Mouse (Mus musculus): Measurements from ENCODE around the gene Nkiras1.
"Not testable (repeated sequence)": the region's sequence is repeated elsewhere in the genome, so short reads cannot be mapped to it uniquely, and the experiment has no call there.

Nkiras1 gene

DNA sequence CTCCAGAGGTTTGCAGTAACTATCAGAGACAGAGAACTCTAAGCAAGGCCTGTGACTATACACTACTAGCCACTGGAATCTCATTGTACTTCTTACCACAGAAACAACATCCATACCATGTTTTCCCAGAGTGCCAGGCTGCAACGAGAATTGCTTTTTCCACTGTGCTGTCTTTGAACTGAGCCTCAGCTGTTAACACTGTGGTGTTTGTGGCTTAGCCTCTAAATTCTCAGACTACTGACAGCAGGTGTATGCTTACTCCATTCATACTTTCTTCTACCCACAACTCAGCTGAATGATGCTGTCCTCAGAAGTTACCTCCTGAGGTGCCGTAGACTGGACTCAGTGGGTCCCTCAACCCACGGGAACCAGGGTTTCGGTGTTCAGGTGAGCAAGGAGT is 29.1 kb upstream of the Nkiras1 start:
- no peaks in the 10 kb centered on the region for H3K27me3 ChIP-seq (ENCODE audit: control insufficient read depth, insufficient read depth, low read length, poor library complexity, severe bottlenecking)
- H3K36me3 ChIP-seq (ENCODE audit: control insufficient read depth, insufficient read depth, low read length, poor library complexity, severe bottlenecking): no peaks in the 10 kb centered on the region

GRCm38 (mm10) chr14:18242638-18243130 is 28.3 kb upstream of the Nkiras1 start:
- Histone ChIP-seq H3K36me3 (ENCODE audit: control insufficient read depth, insufficient read depth, low read length, poor library complexity, severe bottlenecking) (no peaks in the 10 kb centered on the region), H3K27me3 (ENCODE audit: control insufficient read depth, insufficient read depth, low read length, poor library complexity, severe bottlenecking) (no peaks in the 10 kb centered on the region)
- no peak for DNase-seq (ENCODE audit: low read depth, low spot score)

More for the DNA sequence above, 29.1 kb upstream of the Nkiras1 start:
- DNase-seq (ENCODE audit: low read depth, low spot score): no peak

GRCm38 (mm10) chr14:18261203-18261602 is 9.7 kb upstream of the Nkiras1 start:
- peak; percentile 14 for DNase-seq (ENCODE audit: low read depth, low spot score)
- no peaks in the 10 kb centered on the region for H3K27me3 ChIP-seq (ENCODE audit: control insufficient read depth, insufficient read depth, low read length, poor library complexity, severe bottlenecking)
- H3K36me3 ChIP-seq (ENCODE audit: control insufficient read depth, insufficient read depth, low read length, poor library complexity, severe bottlenecking): no peaks in the 10 kb centered on the region

GRCm38 (mm10) chr14:18263427-18263826 is 7.5 kb upstream of the Nkiras1 start:
- Histone ChIP-seq H3K36me3 (ENCODE audit: control insufficient read depth, insufficient read depth, low read length, poor library complexity, severe bottlenecking) (peaks cover 3% of the 10 kb centered on the region; the same call in 1 of the 2 replicates), H3K27me3 (ENCODE audit: control insufficient read depth, insufficient read depth, low read length, poor library complexity, severe bottlenecking) (no peaks in the 10 kb centered on the region)
- no peak for DNase-seq (ENCODE audit: low read depth, low spot score)

DNA sequence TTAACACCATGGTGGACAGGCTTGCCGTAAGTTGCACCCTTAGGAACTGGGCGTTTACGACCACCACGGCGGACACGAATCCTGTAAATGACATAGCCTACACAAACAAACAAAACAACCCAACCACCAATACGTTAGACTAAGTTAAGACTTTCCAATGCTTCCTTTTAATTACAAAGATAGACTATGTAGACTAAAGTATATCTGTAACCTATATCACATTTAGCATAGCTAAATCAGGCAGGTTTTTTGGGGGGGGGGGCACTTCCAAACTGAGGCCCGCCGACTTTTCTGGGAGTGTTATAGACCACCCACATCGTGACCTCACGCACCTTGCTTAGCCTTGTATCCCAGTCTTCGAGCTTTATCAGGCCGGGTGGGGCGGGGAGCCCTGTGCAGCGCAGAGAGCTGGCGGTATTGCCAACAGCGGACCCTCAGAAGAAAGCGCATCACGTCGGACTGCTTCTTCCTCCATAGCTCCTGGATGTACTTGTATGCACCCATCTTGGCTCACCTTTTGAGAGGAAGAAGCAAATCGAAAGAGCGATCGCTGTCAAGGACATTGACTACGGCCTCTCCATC is 898 bp upstream of the Nkiras1 start:
- not testable (repeated sequence) for H3K36me3 ChIP-seq (ENCODE audit: control insufficient read depth, insufficient read depth, low read length, poor library complexity, severe bottlenecking); H3K27me3 ChIP-seq (ENCODE audit: control insufficient read depth, insufficient read depth, low read length, poor library complexity, severe bottlenecking); DNase-seq (ENCODE audit: low read depth, low spot score)

DNA sequence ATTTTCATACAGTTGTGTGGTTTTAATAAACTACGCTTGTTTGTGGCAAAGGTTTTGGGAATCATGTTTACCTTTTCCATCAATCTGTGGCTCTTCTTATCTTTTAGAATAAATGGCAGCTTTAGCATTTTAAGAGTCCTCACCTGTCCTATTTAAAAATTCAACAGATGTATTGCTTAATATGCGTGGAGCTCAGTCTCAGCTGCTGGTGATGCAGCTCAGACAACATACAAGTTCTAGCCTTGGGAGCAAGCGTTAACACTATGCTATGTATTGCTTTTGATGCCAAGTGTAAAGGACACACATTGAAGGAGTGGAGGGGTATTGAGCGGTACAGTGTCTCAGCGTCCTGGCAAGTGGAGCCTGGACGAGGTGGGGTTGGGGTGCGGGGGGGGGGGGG is 730 bp downstream of the Nkiras1 start:
- H3K36me3 ChIP-seq (ENCODE audit: control insufficient read depth, insufficient read depth, low read length, poor library complexity, severe bottlenecking): peaks cover 3% of the 10 kb centered on the region; the same call in 1 of the 2 replicates
- H3K27me3 ChIP-seq (ENCODE audit: control insufficient read depth, insufficient read depth, low read length, poor library complexity, severe bottlenecking): no peaks in the 10 kb centered on the region
- DNase-seq (ENCODE audit: low read depth, low spot score): peak; percentile 13

DNA sequence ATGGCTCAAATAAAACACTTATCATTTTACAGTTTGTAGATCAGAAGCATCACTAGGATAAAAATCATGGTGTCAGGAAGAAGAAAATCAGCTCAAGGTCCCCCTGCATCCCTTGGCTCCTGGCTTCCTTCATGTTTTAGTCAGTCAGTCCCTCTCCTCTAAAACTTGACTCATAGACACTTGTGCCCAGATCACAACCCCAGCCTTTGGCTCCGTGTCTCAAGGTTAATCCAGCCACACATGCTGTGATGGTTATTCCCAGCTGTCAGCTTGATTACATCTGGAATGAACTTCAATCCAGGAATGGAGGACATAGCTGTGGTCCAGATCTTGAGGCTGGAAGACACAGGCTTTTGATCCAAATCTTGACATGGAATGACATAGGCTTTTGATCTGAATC is 3.6 kb downstream of the Nkiras1 start:
- no peaks in the 10 kb centered on the region for H3K27me3 ChIP-seq (ENCODE audit: control insufficient read depth, insufficient read depth, low read length, poor library complexity, severe bottlenecking)
- H3K36me3 ChIP-seq (ENCODE audit: control insufficient read depth, insufficient read depth, low read length, poor library complexity, severe bottlenecking): no peaks in the 10 kb centered on the region; the same call in 1 of the 2 replicates
- DNase-seq (ENCODE audit: low read depth, low spot score): no peak

GRCm38 (mm10) chr14:18280375-18280774 is 9.4 kb downstream of the Nkiras1 start:
- no peak for DNase-seq (ENCODE audit: low read depth, low spot score)
- H3K36me3 ChIP-seq (ENCODE audit: control insufficient read depth, insufficient read depth, low read length, poor library complexity, severe bottlenecking): peaks cover 8% of the 10 kb centered on the region
- H3K27me3 ChIP-seq (ENCODE audit: control insufficient read depth, insufficient read depth, low read length, poor library complexity, severe bottlenecking): no peaks in the 10 kb centered on the region

DNA sequence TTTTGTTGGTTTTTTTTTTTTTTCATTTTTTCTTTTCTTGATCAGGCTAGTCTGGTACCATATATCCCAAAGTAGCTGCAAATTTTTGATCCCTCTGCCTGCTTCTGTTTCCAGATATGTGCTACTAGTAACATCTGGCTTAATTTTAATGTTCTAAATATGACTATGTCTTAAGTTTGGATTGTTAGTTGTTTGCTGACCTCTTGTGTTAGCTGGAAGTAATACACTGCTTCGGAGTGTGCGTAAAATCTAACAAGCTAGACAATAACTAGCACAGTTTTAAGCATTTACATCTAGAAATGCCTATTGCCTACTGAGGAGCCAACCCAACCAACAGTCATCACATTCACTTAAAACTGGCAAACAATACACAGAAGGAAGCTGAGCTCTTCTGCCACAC is 13.6 kb downstream of the Nkiras1 start:
- H3K36me3 ChIP-seq (ENCODE audit: control insufficient read depth, insufficient read depth, low read length, poor library complexity, severe bottlenecking): peaks cover 8% of the 10 kb centered on the region; the same call in 1 of the 2 replicates
- peak; percentile 48 for DNase-seq (ENCODE audit: low read depth, low spot score)
- no peaks in the 10 kb centered on the region for H3K27me3 ChIP-seq (ENCODE audit: control insufficient read depth, insufficient read depth, low read length, poor library complexity, severe bottlenecking)

DNA sequence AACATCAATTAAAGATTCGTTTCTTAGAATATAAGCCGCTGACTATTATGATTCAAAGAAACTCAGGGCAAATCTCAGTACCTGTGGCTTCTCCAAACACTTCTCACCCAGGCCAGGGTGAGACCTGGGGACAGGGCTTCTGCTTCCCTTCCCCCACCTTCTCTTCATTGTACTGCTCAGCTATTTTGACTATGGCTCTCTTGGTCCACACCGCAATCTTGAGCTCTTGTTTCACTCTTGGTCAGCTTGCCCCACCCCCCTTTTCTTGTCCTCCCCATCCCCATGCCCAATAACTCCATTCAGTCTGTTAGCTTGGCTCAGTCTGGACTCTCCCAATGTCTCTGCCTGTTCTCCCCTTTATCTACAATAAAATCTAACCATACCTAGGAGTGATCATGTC is 14.5 kb downstream of the Nkiras1 start:
- no peak for DNase-seq (ENCODE audit: low read depth, low spot score)
- Histone ChIP-seq H3K36me3 (ENCODE audit: control insufficient read depth, insufficient read depth, low read length, poor library complexity, severe bottlenecking) (0 out of 2 replicates have a peak, but pooled peaks cover 3% of the 10 kb centered on the region), H3K27me3 (ENCODE audit: control insufficient read depth, insufficient read depth, low read length, poor library complexity, severe bottlenecking) (no peaks in the 10 kb centered on the region)

- no peak for DNase-seq (ENCODE audit: low read depth, low spot score)
- H3K36me3 ChIP-seq (ENCODE audit: control insufficient read depth, insufficient read depth, low read length, poor library complexity, severe bottlenecking): 0 out of 2 replicates have a peak, but pooled peaks cover 2% of the 10 kb centered on the region
- H3K27me3 ChIP-seq (ENCODE audit: control insufficient read depth, insufficient read depth, low read length, poor library complexity, severe bottlenecking): no peaks in the 10 kb centered on the region
Measured at GRCm38 (mm10) chr14:18286441-18286840, 15.5 kb downstream of the Nkiras1 start.

- no peaks in the 10 kb centered on the region for H3K27me3 ChIP-seq (ENCODE audit: control insufficient read depth, insufficient read depth, low read length, poor library complexity, severe bottlenecking)
- DNase-seq (ENCODE audit: low read depth, low spot score): no peak
- 0 out of 2 replicates have a peak, but pooled peaks cover under 1% of the 10 kb centered on the region for H3K36me3 ChIP-seq (ENCODE audit: control insufficient read depth, insufficient read depth, low read length, poor library complexity, severe bottlenecking)
Measured at GRCm38 (mm10) chr14:18287391-18287790, 16.5 kb downstream of the Nkiras1 start.

GRCm38 (mm10) chr14:18292111-18292510 is 21.2 kb downstream of the Nkiras1 start:
- DNase-seq (ENCODE audit: low read depth, low spot score): no peak
- Histone ChIP-seq H3K36me3 (ENCODE audit: control insufficient read depth, insufficient read depth, low read length, poor library complexity, severe bottlenecking) (no peaks in the 10 kb centered on the region), H3K27me3 (ENCODE audit: control insufficient read depth, insufficient read depth, low read length, poor library complexity, severe bottlenecking) (no peaks in the 10 kb centered on the region)

DNA sequence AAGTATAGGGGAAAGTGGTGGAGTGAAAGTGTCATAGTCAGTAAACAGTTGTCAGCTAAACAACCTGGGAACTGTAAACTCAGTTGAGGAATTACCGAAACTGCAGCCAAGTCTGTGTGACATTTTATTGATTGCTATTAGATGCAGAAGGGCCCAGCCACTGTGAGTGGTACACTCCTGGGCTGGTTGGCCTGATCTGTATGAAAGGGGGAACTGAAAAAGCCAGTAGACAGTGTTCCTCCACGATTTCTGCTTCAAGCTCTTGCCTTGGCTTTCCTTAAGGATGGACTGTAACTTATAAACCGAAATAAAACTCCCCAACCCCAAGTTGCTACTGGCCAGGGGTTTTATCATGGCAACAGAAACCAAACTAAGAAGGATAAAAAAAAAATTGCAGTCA is 21.6 kb downstream of the Nkiras1 start:
- no peak for DNase-seq (ENCODE audit: low read depth, low spot score)
- no peaks in the 10 kb centered on the region for H3K27me3 ChIP-seq (ENCODE audit: control insufficient read depth, insufficient read depth, low read length, poor library complexity, severe bottlenecking)
- H3K36me3 ChIP-seq (ENCODE audit: control insufficient read depth, insufficient read depth, low read length, poor library complexity, severe bottlenecking): no peaks in the 10 kb centered on the region

DNA sequence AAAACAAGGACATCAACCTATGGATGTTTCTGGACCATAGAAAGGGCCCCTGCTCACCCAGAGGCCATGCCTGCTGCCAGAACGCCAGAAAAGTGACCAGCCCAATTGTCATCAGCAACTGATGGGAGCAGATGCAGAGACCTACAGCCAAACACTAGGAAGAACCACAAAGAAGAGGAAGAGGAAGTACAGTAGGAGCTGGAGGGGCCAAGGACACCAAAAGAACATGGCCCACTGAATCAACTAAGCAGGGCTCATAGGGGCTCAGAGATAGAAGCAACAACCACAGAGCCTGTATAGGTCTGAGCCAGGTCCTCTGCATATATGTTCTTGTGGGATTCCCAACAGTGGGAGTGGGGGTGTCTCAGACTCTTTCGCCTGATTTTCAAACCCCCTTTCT is 26.5 kb downstream of the Nkiras1 start:
- Histone ChIP-seq H3K36me3 (ENCODE audit: control insufficient read depth, insufficient read depth, low read length, poor library complexity, severe bottlenecking) (no peaks in the 10 kb centered on the region), H3K27me3 (ENCODE audit: control insufficient read depth, insufficient read depth, low read length, poor library complexity, severe bottlenecking) (no peaks in the 10 kb centered on the region)
- no peak for DNase-seq (ENCODE audit: low read depth, low spot score)

GRCm38 (mm10) chr14:18298874-18299273 is 27.9 kb downstream of the Nkiras1 start:
- Histone ChIP-seq H3K36me3 (ENCODE audit: control insufficient read depth, insufficient read depth, low read length, poor library complexity, severe bottlenecking) (no peaks in the 10 kb centered on the region), H3K27me3 (ENCODE audit: control insufficient read depth, insufficient read depth, low read length, poor library complexity, severe bottlenecking) (no peaks in the 10 kb centered on the region)
- no peak for DNase-seq (ENCODE audit: low read depth, low spot score)

Data from splenic B cell, adult 2 months (primary cell).